Mouse (Mus musculus): ENCODE measurements around the gene Ccm2.

DNA sequence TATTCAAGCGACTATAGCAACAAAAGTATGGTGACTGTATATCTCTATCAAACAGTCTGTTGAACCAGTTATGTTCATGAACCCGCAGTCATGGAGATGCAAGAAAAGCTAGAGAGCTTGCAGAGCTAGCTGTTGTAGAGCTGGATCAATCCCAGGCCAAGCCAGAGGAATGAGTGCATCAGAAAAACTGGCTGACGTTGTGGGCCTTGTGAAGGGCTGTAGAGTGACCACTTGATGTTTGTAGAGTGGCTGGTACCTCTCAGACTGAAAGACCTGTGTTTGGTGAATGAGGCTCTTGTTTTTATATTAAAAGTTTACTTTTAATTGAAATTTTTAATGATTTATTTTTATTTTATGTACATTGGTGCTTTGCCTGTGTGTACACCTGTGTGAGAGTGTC, 3.5 kb downstream of the Ccm2 start:
- no peak for TF ChIP-seq CTCF (IDR thresholded peaks at IDR 0.05; ENCODE audit: low read depth, low read length)
- TF ChIP-seq POLR2A (IDR thresholded peaks at IDR 0.05; ENCODE audit: extremely low read depth, insufficient read depth, low read length) = no peak
